Mouse (Mus musculus): ENCODE data around the gene Ciz1. TPM values are rescaled to one million over a fixed set of nuclear protein-coding genes. Genes with fewer than 3 reads are reported as not detected.

Gene Ciz1
- 32.9 and 35.2 TPM in 2 replicates for polyA plus RNA-seq (2015; fragmentation: Nextera tagmentation; extraction: Ambion mirVana)

GRCm38 (mm10) chr2:32352151-32353006 is at the start of gene Ciz1:
Gene Ciz1 (plus strand): TSS chr2:32352327.
- H3K27ac ChIP-seq (replicated peaks) = peak within 1 kb of the TSS; percentile 39
- H3K36me3 ChIP-seq = no peaks in the 10 kb centered on the region
- peak within 1 kb of the TSS; percentile 63 for H3K4me3 ChIP-seq
- peak within 1 kb of the TSS; percentile 86 for H3K9ac ChIP-seq
- no peaks in the 10 kb centered on the region for H3K9me3 ChIP-seq
- peaks cover 55% of the 10 kb centered on the region for H3K4me1 ChIP-seq
- 2% methylated on average over 32 of the region's 52 CpGs for WGBS
- no peak for ATAC-seq (ENCODE audit: extremely low read depth, insufficient number of reproducible peaks, low FRiP score, low TSS enrichment)
- peak within 1 kb of the TSS; percentile 98 for H3K4me2 ChIP-seq
- peaks cover 53% of the 10 kb centered on the region for H3K27me3 ChIP-seq (replicated peaks)

GRCm38 (mm10) chr2:32302952-32303351 is 49.2 kb upstream of the Ciz1 start:
- Histone ChIP-seq H3K27me3 (replicated peaks) (no peaks in the 10 kb centered on the region), H3K4me1 (no peaks in the 10 kb centered on the region), H3K36me3 (peaks cover 100% of the 10 kb centered on the region), H3K4me3 (no peak overlapping the region), H3K9ac (no peak overlapping the region), H3K27ac (replicated peaks) (no peak overlapping the region), H3K9me3 (no peaks in the 10 kb centered on the region), H3K4me2 (no peak overlapping the region)
- ATAC-seq (ENCODE audit: extremely low read depth, insufficient number of reproducible peaks, low FRiP score, low TSS enrichment) = no peak
- 84% methylated on average over 10 of the region's 10 CpGs for WGBS

GRCm38 (mm10) chr2:32304145-32304832 is 47.8 kb upstream of the Ciz1 start:
- H3K4me3 ChIP-seq = no peak overlapping the region
- peaks cover 100% of the 10 kb centered on the region for H3K36me3 ChIP-seq
- no peaks in the 10 kb centered on the region for H3K4me1 ChIP-seq
- H3K27ac ChIP-seq (replicated peaks) = no peak overlapping the region
- ATAC-seq (ENCODE audit: extremely low read depth, insufficient number of reproducible peaks, low FRiP score, low TSS enrichment) = no peak
- no peaks in the 10 kb centered on the region for H3K9me3 ChIP-seq
- no peaks in the 10 kb centered on the region for H3K27me3 ChIP-seq (replicated peaks)
- no peak overlapping the region for H3K4me2 ChIP-seq
- no peak overlapping the region for H3K9ac ChIP-seq
- 55% methylated on average over 8 of the region's 8 CpGs for WGBS

- no peak overlapping the region for H3K27ac ChIP-seq (replicated peaks)
- H3K36me3 ChIP-seq = peaks cover 92% of the 10 kb centered on the region
- WGBS = 84% methylated on average over 5 of the region's 5 CpGs
Observed at GRCm38 (mm10) chr2:32305668-32306067, 46.5 kb upstream of the Ciz1 start.

GRCm38 (mm10) chr2:32306176-32306575 is 46.0 kb upstream of the Ciz1 start:
- H3K27ac ChIP-seq (replicated peaks) = no peak overlapping the region
- H3K4me1 ChIP-seq = peaks cover 12% of the 10 kb centered on the region
- peaks cover 86% of the 10 kb centered on the region for H3K36me3 ChIP-seq
- H3K27me3 ChIP-seq (replicated peaks) = peaks cover 13% of the 10 kb centered on the region
- no peak overlapping the region for H3K4me3 ChIP-seq
- no peak for ATAC-seq (ENCODE audit: extremely low read depth, insufficient number of reproducible peaks, low FRiP score, low TSS enrichment)
- 80% methylated on average over 9 of the region's 9 CpGs for WGBS
- H3K9ac ChIP-seq = no peak overlapping the region
- H3K4me2 ChIP-seq = no peak overlapping the region
- H3K9me3 ChIP-seq = no peaks in the 10 kb centered on the region

More at GRCm38 (mm10) chr2:32305668-32306067, 46.5 kb upstream of the Ciz1 start:
- H3K27me3 ChIP-seq (replicated peaks) = peaks cover 9% of the 10 kb centered on the region; the same call in 1 of the 2 replicates
- H3K4me2 ChIP-seq = no peak overlapping the region
- no peak overlapping the region for H3K9ac ChIP-seq
- H3K9me3 ChIP-seq = no peaks in the 10 kb centered on the region
- H3K4me1 ChIP-seq = peaks cover 9% of the 10 kb centered on the region; the same call in 1 of the 2 replicates
- H3K4me3 ChIP-seq = no peak overlapping the region
- ATAC-seq (ENCODE audit: extremely low read depth, insufficient number of reproducible peaks, low FRiP score, low TSS enrichment) = no peak

GRCm38 (mm10) chr2:32307247-32307798 is 44.8 kb upstream of the Ciz1 start:
- H3K4me3 ChIP-seq = no peak overlapping the region
- H3K9me3 ChIP-seq = no peaks in the 10 kb centered on the region
- H3K27me3 ChIP-seq (replicated peaks) = peaks cover 17% of the 10 kb centered on the region
- no peak overlapping the region for H3K4me2 ChIP-seq
- no peak overlapping the region for H3K9ac ChIP-seq
- H3K4me1 ChIP-seq = peaks cover 23% of the 10 kb centered on the region
- 74% methylated on average over 6 of the region's 6 CpGs for whole genome bisulfite sequencing
- H3K27ac ChIP-seq (replicated peaks) = no peak overlapping the region
- ATAC-seq (ENCODE audit: extremely low read depth, insufficient number of reproducible peaks, low FRiP score, low TSS enrichment) = no peak
- H3K36me3 ChIP-seq = peaks cover 75% of the 10 kb centered on the region

GRCm38 (mm10) chr2:32307941-32308760 is 44.0 kb upstream of the Ciz1 start:
- no peak overlapping the region for H3K4me2 ChIP-seq
- no peaks in the 10 kb centered on the region for H3K9me3 ChIP-seq
- no peak for ATAC-seq (ENCODE audit: extremely low read depth, insufficient number of reproducible peaks, low FRiP score, low TSS enrichment)
- H3K4me1 ChIP-seq = peaks cover 28% of the 10 kb centered on the region
- H3K36me3 ChIP-seq = peaks cover 67% of the 10 kb centered on the region
- peaks cover 17% of the 10 kb centered on the region for H3K27me3 ChIP-seq (replicated peaks)
- no peak overlapping the region for H3K4me3 ChIP-seq
- no peak overlapping the region for H3K9ac ChIP-seq
- H3K27ac ChIP-seq (replicated peaks) = no peak overlapping the region
- 44% methylated on average over 8 of the region's 8 CpGs for WGBS

GRCm38 (mm10) chr2:32308870-32309568 is 43.1 kb upstream of the Ciz1 start:
- H3K27me3 ChIP-seq (replicated peaks) = peaks cover 20% of the 10 kb centered on the region
- ATAC-seq (ENCODE audit: extremely low read depth, insufficient number of reproducible peaks, low FRiP score, low TSS enrichment) = no peak
- peaks cover 28% of the 10 kb centered on the region for H3K4me1 ChIP-seq
- no peak overlapping the region for H3K4me3 ChIP-seq
- 90% methylated on average over 16 of the region's 16 CpGs for WGBS
- H3K27ac ChIP-seq (replicated peaks) = no peak overlapping the region
- peaks cover 58% of the 10 kb centered on the region for H3K36me3 ChIP-seq
- H3K9ac ChIP-seq = no peak overlapping the region
- H3K9me3 ChIP-seq = no peaks in the 10 kb centered on the region
- no peak overlapping the region for H3K4me2 ChIP-seq

- peak overlapping the region; percentile 100; the same call in 1 of the 2 replicates for H3K4me2 ChIP-seq
- H3K9ac ChIP-seq = 0 out of 2 replicates have a peak overlapping the region, but pooled peaks have one; percentile 24
- peaks cover 46% of the 10 kb centered on the region for H3K36me3 ChIP-seq
- ATAC-seq (ENCODE audit: extremely low read depth, insufficient number of reproducible peaks, low FRiP score, low TSS enrichment) = no peak
- H3K27me3 ChIP-seq (replicated peaks) = peaks cover 30% of the 10 kb centered on the region
- H3K4me1 ChIP-seq = peaks cover 34% of the 10 kb centered on the region
- H3K4me3 ChIP-seq = 0 out of 2 replicates have a peak overlapping the region, but pooled peaks have one; percentile 75
- 83% methylated on average over 18 of the region's 18 CpGs for WGBS
- no peaks in the 10 kb centered on the region for H3K9me3 ChIP-seq
- H3K27ac ChIP-seq (replicated peaks) = no peak overlapping the region
Observed at GRCm38 (mm10) chr2:32310096-32310845, 41.9 kb upstream of the Ciz1 start.
